24 mouse cellular contexts compared by ENCODE assay signal in the genomic region with DNA sequence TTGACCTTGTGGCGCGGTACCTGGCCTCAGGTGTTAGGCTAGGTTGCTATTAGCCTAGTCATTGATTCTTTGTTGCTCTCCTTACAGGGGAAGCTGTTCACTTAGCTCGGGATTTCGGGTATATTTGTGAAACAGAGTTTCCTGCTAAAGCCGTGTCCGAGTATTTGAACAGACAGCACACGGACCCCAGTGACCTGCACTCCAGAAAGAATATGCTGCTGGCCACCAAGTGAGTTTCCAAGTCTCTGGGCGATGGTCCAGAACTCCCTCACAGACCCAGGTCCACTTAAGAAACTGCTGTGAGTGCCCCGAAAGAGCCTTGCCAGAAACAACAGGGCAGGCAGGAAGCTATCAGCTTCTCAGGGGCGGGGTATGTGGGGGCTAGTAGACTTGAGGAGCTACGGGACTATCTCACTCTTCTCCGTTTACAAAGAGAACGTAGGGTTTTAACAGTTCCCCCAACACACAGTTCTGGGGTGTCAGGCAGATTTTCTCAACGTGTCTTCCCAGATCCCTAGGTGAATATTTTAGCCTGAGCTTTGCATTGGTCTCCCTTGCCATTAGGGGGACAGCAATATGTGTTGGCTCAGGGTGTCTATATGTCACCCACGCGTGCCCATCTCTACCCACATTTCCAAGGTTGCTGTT. TPM values are rescaled to one million over a fixed set of nuclear protein-coding genes. Genes with fewer than 3 reads are reported as not detected.
DNase-seq lines count a peak whose midpoint lies in the region; ATAC-seq lines count a peak whose summit lies in the region.
"Had no signal": no experiment of that assay in that cellular context is flagged by ENCODE, and none has a peak within 500 bp of the region (broad histone marks: within the 10 kb centered on the region; RNA-seq: fewer than 3 reads in every experiment).

No protein-coding gene starts in this region.

- H3K27ac ChIP-seq in hindbrain, embryonic 11.5 days (ENCODE audit: low read depth, low read length): no peak overlapping the region
- H3K27ac ChIP-seq in hindbrain, embryonic 16.5 days (ENCODE audit: low read depth, low read length): no peak overlapping the region
- peak overlapping the region; percentile 68 for H3K27ac ChIP-seq in embryonic facial prominence, embryonic 15.5 days (replicated peaks)
- peak overlapping the region; percentile 46 for H3K27ac ChIP-seq in midbrain, embryonic 15.5 days
- H3K27ac ChIP-seq: gastrocnemius, adult 2 months; heart, embryonic 15.5 days; hindbrain, embryonic 14.5 days; layer of hippocampus, adult 2 months; midbrain, embryonic 12.5 days had no signal

- no peak overlapping the region for H3K9ac ChIP-seq in hindbrain, embryonic 11.5 days (ENCODE audit: low read depth, low read length)
- H3K9ac ChIP-seq in hindbrain, embryonic 16.5 days (ENCODE audit: low read depth, low read length): no peak overlapping the region
- no peak overlapping the region for H3K9ac ChIP-seq in embryonic facial prominence, embryonic 15.5 days
- no peak overlapping the region for H3K9ac ChIP-seq in midbrain, embryonic 15.5 days
- H3K9ac ChIP-seq: heart, embryonic 15.5 days; hindbrain, embryonic 14.5 days; midbrain, embryonic 12.5 days had no signal

- no peak overlapping the region for H3K4me3 ChIP-seq in hindbrain, embryonic 11.5 days (ENCODE audit: low read depth, low read length)
- no peak overlapping the region for H3K4me3 ChIP-seq in hindbrain, embryonic 16.5 days (ENCODE audit: low read length)
- H3K4me3 ChIP-seq in embryonic facial prominence, embryonic 15.5 days (replicated peaks): no peak overlapping the region
- no peak overlapping the region for H3K4me3 ChIP-seq in midbrain, embryonic 15.5 days
- H3K4me3 ChIP-seq: gastrocnemius, adult 2 months; heart, embryonic 15.5 days; layer of hippocampus, adult 2 months; midbrain, embryonic 12.5 days had no signal

- H3K4me2 ChIP-seq in hindbrain, embryonic 11.5 days (replicated peaks; ENCODE audit: low read depth, low read length): no peak overlapping the region
- no peak overlapping the region for H3K4me2 ChIP-seq in hindbrain, embryonic 16.5 days (ENCODE audit: low read length)
- H3K4me2 ChIP-seq in embryonic facial prominence, embryonic 15.5 days (replicated peaks): 0 out of 2 replicates have a peak overlapping the region, but pooled peaks have one; percentile 10
- 0 out of 2 replicates have a peak overlapping the region, but pooled peaks have one; percentile 8 for H3K4me2 ChIP-seq in midbrain, embryonic 15.5 days
- H3K4me2 ChIP-seq: heart, embryonic 15.5 days; hindbrain, embryonic 14.5 days; midbrain, embryonic 12.5 days had no signal

- H3K36me3 ChIP-seq in hindbrain, embryonic 11.5 days (ENCODE audit: control insufficient read depth, insufficient read depth, low read length): no peaks in the 10 kb centered on the region
- no peaks in the 10 kb centered on the region for H3K36me3 ChIP-seq in hindbrain, embryonic 16.5 days (ENCODE audit: control insufficient read depth, insufficient read depth, low read length)
- H3K36me3 ChIP-seq in embryonic facial prominence, embryonic 15.5 days: no peaks in the 10 kb centered on the region
- H3K36me3 ChIP-seq in midbrain, embryonic 15.5 days (replicated peaks): no peaks in the 10 kb centered on the region
- H3K36me3 ChIP-seq: G1E; heart, embryonic 15.5 days; midbrain, embryonic 12.5 days had no signal

- H3K27me3 ChIP-seq in hindbrain, embryonic 11.5 days (ENCODE audit: control insufficient read depth, insufficient read depth, low read length): peaks cover 79% of the 10 kb centered on the region
- H3K27me3 ChIP-seq in hindbrain, embryonic 16.5 days (replicated peaks; ENCODE audit: control insufficient read depth, insufficient read depth, low read length): peaks cover 65% of the 10 kb centered on the region
- peaks cover 62% of the 10 kb centered on the region for H3K27me3 ChIP-seq in embryonic facial prominence, embryonic 15.5 days
- peaks cover 81% of the 10 kb centered on the region for H3K27me3 ChIP-seq in midbrain, embryonic 15.5 days (replicated peaks)
- H3K27me3 ChIP-seq: CH12.LX had no signal

- no peak for ATAC-seq in hindbrain, embryonic 11.5 days (ENCODE audit: low FRiP score)
- no peak for ATAC-seq in hindbrain, embryonic 16.5 days
- no peak for ATAC-seq in embryonic facial prominence, embryonic 15.5 days (ENCODE audit: insufficient number of reproducible peaks, low FRiP score, low TSS enrichment, low read depth)
- no peak for ATAC-seq in midbrain, embryonic 15.5 days (replicated peaks)

- WGBS in hindbrain, embryonic 11.5 days: 2% methylated on average over 16 of the region's 16 CpGs
- 2% methylated on average over 16 of the region's 16 CpGs for WGBS in hindbrain, embryonic 16.5 days
- 24% methylated on average over 16 of the region's 16 CpGs for WGBS in embryonic facial prominence, embryonic 15.5 days
- under 1% methylated on average over 16 of the region's 16 CpGs for WGBS in midbrain, embryonic 15.5 days

- 0 out of 2 replicates have a peak, but pooled peaks cover 2% of the 10 kb centered on the region for H3K4me1 ChIP-seq in hindbrain, embryonic 11.5 days (replicated peaks; ENCODE audit: control insufficient read depth, insufficient read depth, low read length)
- no peaks in the 10 kb centered on the region for H3K4me1 ChIP-seq in hindbrain, embryonic 16.5 days (ENCODE audit: control insufficient read depth, insufficient read depth, low read depth, low read length)
- peaks cover 11% of the 10 kb centered on the region; the same call in 1 of the 2 replicates for H3K4me1 ChIP-seq in embryonic facial prominence, embryonic 15.5 days
- H3K4me1 ChIP-seq in midbrain, embryonic 15.5 days: no peaks in the 10 kb centered on the region
- H3K4me1 ChIP-seq: heart, embryonic 15.5 days; midbrain, embryonic 12.5 days had no signal

- H3K9me3 ChIP-seq in hindbrain, embryonic 11.5 days (ENCODE audit: control insufficient read depth, low read length): no peaks in the 10 kb centered on the region
- H3K9me3 ChIP-seq in hindbrain, embryonic 16.5 days (ENCODE audit: control insufficient read depth, low read length): no peaks in the 10 kb centered on the region
- no peaks in the 10 kb centered on the region for H3K9me3 ChIP-seq in embryonic facial prominence, embryonic 15.5 days (replicated peaks)
- no peaks in the 10 kb centered on the region for H3K9me3 ChIP-seq in midbrain, embryonic 15.5 days
- H3K9me3 ChIP-seq: heart, embryonic 15.5 days; midbrain, embryonic 12.5 days had no signal

- peak; percentile 43 for DNase-seq in hindbrain, embryonic 11.5 days (ENCODE audit: low spot score)
- DNase-seq in MN1 (ENCODE audit: low spot score): peak; percentile 31
- no peak for DNase-seq in spleen, adult 12 weeks (ENCODE audit: low spot score)
- no peak for DNase-seq in thymus, postnatal 25 days
- DNase-seq: adrenal gland, adult 2 months; B cell, adult 2 months; cerebellum, adult 18-20 months; cerebellum, postnatal 14 days; gastrocnemius, adult 2 months; heart, postnatal 36 days; kidney, adult 9 months; right cerebral cortex, postnatal 14 days; spleen, adult 18-20 months had no signal

RNA-seq across cellular contexts. Expression of a gene that starts 22.3 kb away (rescaled TPM):
- polyA plus RNA-seq in hindbrain, embryonic 11.5 days (2014; fragmentation: Nextera tagmentation; extraction: Ambion mirVana): 72.5 and 75.7 TPM in 2 replicates
- polyA plus RNA-seq in hindbrain, embryonic 16.5 days (2015; fragmentation: Nextera tagmentation; extraction: Ambion mirVana): 40.1 and 64.0 TPM in 2 replicates
- 50.3 and 51.9 TPM in 2 replicates for polyA plus RNA-seq in embryonic facial prominence, embryonic 15.5 days (2015; fragmentation: Nextera tagmentation; extraction: Ambion mirVana)
- 239 and 264 TPM in 2 replicates for polyA plus RNA-seq in midbrain, embryonic 15.5 days (2015; fragmentation: Nextera tagmentation; extraction: Ambion mirVana)
- polyA plus RNA-seq: G1E; intestine, embryonic 14.5 days; liver, embryonic 16.5 days had no signal

Comparison
In these comparisons a context has a peak if more than half of its experiments do, and no peak if none do; other contexts are left out.
1. DNase-seq: peak in hindbrain, embryonic 11.5 days (single experiment) and MN1 (single experiment); none in spleen, adult 12 weeks (single experiment) and thymus, postnatal 25 days (single experiment).
2. H3K27ac ChIP-seq: peak in embryonic facial prominence, embryonic 15.5 days (single experiment) and midbrain, embryonic 15.5 days (single experiment); none in hindbrain, embryonic 11.5 days (single experiment) and hindbrain, embryonic 16.5 days (single experiment).
3. H3K4me2 ChIP-seq: peak in embryonic facial prominence, embryonic 15.5 days (single experiment) and midbrain, embryonic 15.5 days (single experiment); none in hindbrain, embryonic 11.5 days (single experiment) and hindbrain, embryonic 16.5 days (single experiment).